Mouse (Mus musculus) right cerebral cortex, postnatal 4 days (tissue): ENCODE data around the gene Rln1.

ENCODE experiments used
- DNase-seq: peaks from one replicate; pipeline ENCODE4 v3.0.0-alpha.2; 2022

The Rln1 gene

DNA sequence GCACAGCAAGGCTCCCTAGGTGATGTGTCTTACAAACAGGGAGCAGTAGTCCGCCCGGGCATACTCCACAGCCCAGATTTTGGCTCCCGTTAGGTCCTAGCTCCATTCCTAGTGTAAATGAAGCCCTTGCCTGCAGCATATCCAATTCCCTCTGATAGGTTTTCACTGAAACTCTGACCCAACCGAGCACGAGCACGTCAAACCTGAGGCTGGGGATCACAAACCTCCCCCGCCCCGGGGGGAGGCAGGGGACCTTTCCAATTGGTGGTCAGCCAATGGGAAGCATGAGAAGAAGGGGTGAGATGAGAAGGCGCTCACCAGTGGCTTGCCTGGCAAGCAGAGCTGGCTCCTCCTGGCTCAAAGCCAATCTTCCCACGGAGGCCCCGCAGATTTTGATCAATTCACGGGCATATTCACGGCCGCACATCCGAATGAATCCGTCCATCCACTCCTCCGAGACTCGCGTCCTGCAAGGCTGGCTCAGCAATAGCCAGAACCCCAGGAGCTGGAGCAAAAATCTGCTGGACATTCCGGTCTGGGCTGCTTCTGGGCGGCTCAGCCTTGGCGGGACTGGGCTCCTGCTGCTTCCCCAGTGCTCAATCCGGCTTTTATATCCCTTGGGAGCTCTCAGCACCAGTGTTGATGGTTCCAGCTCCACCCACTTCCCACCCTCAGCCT, at the start of gene Rln1:
Rln1 (minus strand) TSS at position 603 of the 678 bp plus-strand sequence.
- DNase-seq = peak; percentile 59

DNA sequence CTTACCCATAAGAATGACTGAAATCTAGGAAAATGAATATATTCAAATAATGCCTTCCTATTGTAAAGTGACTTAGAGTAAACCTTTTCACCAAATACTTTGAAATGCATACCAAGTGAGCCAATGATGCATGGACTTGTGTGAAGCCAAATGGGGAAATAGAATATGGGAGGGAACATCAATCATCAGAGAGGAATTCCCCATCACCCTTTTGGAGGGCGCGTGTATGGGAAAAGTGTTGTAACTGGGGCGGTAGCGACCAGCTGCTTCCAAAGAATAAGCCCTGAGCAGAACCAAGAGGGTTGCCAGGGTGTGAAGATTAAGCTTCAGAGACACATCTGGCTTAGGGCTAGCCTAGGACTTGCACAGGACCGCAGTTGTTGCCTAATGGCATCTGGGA, 48.9 kb upstream of the Rln1 start:
- no peak for DNase-seq

DNA sequence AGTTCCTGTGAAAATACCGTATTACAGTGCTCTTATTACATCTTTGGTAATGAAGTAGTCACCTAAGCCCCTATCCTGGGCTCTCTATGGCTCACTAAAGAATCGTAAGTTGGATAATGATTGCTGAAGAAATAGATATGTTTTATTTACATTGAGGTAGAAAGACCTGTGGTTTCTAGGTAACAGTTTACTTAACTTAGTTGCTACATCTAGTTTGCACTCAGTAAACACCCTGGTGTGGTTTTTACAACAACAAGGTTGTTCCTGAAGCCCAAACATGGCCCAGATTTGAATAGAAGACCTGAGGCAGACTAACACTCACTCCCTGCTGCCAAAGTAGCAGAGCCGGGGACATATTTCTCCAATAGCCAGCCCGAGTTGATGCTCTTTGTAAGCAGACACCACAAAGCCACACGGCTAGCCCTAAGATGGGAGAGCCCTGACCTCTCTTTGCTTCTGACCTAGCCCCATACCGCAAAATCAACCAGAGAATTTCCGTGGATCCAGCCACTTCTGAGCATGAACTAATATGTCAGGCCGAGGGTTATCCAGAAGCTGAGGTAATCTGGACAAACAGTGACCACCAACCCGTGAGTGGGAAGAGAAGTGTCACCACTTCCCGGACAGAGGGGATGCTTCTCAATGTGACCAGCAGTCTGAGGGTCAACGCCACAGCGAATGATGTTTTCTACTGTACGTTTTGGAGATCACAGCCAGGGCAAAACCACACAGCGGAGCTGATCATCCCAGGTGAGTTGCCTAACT, 45.6 kb upstream of the Rln1 start:
- no peak for DNase-seq

DNA sequence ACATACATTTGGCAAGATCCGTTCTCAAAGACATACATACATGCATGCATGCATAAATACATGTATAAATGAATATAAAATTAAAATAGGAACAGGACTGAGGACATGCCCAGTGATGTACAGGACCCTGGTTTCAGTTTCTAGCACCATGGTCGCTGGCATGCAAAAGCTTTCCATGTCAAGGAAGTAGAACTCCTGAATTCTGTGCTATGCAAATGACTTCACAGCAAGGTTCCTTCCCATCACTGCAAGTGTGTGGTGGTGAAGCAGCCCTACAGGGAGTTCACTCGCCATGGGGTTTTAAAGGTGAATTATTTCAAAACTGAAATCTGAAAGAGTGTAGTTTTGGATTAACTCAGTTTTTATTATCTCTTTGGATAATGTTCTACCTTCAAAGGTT, 41.9 kb upstream of the Rln1 start:
- no peak for DNase-seq

DNA sequence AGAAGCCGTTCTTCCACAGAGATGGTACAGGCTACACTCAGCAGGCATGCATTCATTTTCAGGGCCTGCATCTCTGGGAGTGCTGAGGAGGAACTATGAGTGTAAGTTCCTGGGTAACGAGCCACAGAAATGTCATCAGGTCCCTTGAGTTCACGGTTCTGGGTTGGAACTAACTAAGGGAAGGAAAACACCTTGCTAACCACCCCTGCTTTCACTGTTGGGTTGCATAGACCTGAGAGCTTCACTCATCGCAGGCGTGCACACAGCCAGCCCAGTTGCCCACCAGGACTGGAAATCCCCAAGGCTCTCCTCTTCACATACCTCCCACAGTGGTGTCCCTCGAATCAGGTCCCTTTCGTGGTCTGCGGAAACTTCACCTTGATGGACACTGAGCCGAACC, 40.5 kb upstream of the Rln1 start:
- DNase-seq = no peak

DNA sequence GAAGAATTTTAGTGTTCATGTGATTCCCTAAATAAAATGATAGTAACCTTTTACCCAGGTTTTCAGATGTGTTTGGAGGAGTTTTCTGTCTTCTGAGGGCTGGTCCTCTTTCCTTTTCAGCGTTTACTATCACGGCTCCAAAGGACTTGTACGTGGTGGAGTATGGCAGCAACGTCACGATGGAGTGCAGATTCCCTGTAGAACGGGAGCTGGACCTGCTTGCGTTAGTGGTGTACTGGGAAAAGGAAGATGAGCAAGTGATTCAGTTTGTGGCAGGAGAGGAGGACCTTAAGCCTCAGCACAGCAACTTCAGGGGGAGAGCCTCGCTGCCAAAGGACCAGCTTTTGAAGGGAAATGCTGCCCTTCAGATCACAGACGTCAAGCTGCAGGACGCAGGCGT, 39.0 kb upstream of the Rln1 start:
- DNase-seq = no peak

DNA sequence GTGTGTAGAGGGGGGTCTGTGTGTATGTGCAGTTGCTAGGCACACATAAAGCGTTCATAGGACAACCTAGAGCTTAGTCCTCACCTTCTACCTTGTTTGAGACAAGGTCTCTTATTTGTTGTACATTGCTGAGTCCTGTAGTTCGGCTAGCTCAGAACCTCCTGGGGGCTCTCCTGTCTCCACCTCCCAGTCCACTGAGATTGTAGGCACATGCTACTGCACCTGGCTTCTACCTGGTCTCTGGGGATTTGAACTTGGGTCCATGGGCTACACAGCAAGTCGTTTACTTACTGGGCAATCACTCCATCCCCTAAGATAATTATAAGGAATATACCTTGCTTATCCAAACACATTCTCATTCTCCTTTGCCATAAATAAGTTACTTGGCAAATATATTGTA, 38.2 kb upstream of the Rln1 start:
- no peak for DNase-seq

DNA sequence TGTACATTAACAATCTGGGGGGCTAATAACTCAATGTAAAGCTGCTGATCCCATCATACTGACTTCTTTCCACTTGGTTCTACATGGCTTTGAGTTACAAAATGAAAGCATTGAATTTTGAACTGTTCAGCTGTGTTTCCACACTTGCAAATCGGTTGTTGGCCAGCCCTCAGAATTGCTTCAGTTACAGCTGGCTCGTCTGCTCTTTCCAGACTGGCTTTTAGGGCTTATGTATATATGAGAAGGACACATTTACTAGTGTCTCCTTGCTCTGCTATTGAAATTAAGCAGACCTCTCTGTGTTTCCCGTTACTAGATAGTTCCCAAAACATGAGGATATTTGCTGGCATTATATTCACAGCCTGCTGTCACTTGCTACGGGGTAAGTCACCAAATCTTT, 37.7 kb upstream of the Rln1 start:
- peak; percentile 44 for DNase-seq

DNA sequence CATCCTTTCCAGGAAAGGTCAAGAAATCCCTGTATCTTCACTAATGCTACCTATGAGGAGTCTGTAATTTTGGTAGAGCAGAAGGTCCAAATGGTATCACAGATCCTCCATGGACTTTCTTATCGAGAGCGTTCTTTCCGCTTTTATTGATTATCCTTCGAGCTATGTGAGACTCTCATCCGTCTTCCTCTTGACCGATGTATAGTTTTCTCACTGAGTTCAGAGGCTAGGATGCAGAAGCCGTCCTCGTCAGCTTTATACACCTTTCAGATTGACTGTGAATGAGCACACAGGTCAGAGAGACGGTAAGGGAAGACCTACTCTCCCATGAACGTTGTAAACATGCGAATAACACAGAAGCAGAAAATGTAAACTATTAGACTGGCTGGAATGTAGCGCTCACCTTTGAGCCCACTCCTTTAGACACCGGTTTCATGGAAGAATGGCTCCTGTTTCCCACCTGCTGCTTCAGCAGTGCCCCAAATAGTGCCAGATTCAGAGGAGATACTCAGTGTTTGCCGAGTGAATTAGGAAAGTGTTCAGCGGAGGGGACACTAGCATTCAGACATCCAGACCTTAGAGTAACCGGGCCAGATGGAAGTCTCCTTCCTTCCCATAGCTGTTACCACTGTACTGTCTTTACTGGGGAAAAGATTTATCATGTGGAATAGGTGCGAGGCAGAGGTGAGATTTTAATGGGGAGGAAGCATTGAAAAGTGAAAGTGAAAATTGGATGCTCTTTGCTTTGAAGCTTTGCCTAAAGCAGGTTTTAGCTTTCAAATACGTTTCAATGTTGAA, 37.0 kb upstream of the Rln1 start:
- DNase-seq = no peak

DNA sequence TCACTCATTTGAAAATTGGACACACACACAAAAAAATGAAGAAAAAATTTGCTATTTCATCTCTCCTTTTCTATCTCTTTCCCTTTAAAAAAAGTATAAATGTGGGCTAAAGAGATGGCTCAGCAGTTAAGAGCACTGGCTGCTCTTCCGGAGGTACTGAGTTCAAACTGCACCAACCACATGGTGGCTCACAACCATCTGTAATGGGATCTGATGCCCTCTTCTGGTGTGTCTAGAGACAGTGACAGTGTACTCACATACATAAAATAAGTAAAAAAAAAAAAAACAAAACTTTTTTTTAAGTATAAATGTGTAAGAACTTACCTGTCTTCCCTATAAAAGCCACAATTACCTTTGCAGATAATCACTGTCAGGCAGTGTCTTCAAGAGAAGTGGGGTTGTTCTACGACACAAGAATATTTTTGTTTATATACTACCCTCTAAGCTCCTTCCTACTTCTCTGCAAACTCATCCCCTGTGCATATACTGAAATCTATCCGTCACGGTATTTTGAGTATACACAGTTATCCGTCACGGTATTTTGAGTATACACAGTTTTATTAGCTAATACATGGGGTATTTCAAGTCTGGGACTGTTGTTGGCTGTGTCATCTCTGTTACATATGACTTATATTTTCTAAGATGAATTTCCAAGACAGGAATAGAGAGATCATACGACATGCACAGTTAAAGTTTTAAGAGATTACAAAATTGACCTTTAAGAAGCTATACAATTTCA, 36.2 kb upstream of the Rln1 start:
- DNase-seq = no peak

DNA sequence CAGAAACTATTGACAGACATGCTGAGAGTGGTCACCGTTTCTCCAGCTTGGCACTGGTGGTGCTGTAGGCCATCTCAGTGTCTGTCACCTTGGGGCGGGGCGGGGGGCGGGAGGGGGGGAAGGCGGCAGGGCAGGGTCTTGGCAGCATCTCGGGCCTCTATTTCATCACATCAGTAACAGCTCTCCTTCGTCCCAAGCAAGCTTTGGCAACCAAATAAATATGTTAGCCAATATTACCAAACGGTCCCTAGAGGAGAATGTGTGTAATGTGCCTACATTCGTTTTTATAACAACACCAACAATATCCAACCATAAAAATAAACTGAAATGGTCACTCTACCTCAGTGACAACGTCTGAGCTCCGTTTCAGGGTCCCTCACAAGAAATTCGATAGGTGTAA, 35.6 kb upstream of the Rln1 start:
- no peak for DNase-seq

DNA sequence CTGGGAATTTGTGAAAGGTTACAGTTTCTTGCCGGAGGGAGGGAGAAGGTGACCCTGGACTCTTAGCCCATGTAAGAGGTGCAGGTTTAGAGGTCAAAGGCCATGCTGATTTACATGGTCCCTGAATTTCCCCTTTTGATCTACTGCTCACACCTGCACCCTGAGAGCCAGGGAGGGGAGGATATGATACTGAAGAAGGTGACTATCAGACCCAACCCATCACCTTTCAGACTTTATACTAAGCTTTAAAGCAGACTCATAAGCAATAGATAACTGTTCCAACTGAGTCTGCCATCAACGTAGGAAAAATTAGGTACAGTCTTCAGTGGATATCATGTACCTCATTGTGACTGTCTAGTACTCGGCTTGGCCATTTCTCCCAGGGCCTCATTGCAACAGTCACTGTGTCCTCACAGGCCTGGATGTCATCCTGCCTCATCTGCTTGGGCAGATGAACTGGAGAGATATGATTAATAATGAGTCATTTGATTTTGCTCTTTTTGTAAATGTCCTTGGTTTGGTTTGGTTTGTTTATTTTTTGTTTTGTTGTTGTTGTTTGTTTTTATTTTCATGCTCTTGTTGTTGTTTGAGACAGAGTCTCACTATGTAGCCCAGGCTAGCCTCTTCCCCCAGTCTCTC, 34.3 kb upstream of the Rln1 start:
- no peak for DNase-seq

DNA sequence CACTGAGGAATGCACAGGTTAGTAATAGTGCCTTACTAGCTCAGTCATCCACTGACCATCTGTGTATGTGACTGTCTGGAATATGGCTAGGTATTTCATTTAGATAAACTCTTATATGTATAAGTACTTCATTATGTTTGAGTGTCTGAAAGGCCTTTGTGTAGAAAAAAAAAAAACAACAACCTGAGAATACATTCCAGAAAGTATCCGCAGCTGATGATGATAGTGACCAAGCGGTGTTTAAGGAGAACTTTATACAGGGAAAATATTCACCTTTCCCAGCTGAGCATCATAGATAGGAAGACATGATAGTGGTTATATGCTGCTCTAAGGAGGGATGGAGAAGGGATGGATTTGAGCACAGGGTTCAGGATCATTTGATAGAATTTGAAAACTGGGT, 33.6 kb upstream of the Rln1 start:
- no peak for DNase-seq

DNA sequence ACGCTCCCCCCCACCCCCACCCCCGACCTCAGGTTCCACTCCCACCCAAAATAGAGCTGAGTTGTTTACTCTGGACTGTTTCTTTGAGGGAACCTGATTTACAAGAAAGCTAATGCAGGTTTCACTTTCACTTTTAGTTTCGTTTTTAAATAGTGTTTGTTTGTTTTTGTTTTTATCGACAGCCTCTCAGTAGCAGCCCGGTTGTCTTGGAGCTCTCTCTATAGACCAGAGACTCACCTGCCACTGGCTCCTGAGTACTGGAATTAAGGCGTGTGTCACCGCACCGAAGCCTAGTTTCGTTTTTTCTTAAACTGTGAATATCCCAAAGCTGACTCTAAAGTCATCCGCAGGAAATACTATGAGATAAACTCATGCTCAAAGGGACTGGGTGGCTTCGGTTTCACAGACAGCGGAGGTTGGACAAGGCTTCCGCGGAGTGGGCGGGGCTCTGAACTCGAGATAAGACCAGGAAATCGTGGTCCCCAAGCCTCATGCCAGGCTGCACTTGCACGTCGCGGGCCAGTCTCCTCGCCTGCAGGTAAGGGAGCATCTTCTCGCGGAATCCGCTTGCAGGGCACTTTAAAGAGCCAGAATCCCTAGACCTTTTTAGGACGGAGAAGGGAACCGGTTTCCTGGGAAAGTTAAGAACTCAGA, 32.6 kb upstream of the Rln1 start, which contains the start of the genes Plgrkt and Cd274:
Plgrkt (minus strand) TSS at position 422 of the 654 bp plus-strand sequence.
Cd274 (plus strand) TSS at position 487 of the 654 bp plus-strand sequence.
- DNase-seq = peak; percentile 33

DNA sequence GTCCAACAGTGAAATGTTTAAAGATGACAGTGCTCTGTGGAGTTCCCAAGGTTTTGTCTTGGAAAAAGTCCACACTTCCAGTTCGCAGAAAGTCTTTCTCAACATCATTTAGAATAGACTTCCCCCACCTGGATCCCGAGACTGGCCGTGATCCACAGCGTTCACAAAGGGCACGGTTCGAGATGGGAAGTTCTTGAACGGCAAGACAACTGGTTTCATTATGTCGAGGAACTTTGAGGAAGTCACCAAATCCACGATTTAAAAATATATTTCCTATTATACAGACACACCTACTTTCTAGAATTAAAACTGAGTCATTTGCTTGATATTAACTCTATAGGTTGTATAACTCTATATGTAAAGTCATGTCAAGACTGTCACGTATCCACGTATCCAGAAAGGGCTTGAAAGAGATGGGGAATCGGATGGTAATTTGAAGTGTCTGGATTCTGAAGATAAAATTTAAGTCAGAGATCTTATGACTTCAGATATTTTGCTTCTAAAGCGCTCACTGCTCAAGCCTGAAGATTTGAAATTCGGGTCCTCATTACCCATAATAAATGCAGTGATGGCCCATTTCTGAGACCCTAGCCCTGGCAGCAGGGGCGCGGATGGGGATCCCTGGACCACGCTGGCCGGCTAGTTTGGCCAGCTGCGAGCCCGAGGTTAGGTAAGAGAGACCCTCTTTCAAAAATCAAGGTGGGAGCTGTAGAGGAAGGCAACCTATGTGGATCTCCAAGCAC, 31.9 kb upstream of the Rln1 start:
- DNase-seq = no peak

DNA sequence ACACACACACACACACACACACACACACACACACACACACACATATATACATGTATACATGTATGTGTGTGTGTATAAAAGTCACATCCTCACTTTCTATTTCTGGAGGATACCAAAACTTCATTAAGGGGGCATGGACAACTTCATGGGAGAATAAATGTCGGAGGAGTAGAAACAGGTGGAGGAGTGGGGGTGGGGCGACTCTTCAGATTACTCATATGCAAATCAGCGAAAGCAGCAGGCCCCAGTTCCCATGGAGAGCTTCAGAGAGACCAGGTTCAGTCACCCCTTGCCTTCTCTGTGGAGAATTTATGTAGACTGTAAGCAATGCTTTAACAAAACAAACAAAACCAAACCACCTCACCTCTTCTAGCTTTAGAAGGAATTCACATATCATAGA, 30.6 kb upstream of the Rln1 start:
- no peak for DNase-seq

DNA sequence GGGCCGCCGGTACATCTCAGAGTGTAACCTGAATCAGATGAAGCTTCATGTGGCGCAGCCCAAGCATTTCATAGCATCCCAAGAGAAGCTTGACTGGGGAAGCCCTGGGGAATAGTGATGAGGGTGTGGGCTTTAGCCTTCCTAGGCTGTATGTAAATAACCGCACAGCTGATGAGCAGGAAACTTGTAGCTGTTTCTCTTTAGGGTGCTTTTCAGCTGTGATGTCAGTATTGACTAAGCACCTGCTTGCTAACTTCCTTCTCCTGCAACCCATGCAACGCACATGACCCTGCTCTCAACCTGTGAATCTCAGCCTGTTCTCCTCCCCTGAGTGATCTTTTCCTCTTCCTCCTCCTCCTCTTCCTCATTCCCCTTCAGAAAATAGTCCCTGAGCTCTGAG, 29.6 kb upstream of the Rln1 start:
- DNase-seq = no peak

DNA sequence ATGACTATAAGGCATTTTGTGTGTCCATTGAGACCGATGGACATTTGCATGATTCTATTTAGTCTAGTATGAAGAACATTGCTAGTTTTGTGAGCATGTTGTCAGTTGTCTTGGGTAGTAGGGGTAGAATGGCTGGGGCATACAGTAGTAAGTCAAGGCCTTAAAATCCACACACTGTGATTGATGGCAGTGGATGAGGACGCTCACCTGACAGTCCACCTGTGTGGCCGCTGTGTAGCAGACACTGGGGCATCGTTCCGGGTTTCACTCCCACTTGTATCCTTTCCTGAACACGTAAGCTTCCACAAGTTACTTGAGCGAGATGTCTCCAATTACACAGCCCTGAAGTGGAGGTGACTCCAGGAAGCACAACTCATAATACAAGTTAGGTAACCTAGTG, 29.1 kb upstream of the Rln1 start:
- no peak for DNase-seq

DNA sequence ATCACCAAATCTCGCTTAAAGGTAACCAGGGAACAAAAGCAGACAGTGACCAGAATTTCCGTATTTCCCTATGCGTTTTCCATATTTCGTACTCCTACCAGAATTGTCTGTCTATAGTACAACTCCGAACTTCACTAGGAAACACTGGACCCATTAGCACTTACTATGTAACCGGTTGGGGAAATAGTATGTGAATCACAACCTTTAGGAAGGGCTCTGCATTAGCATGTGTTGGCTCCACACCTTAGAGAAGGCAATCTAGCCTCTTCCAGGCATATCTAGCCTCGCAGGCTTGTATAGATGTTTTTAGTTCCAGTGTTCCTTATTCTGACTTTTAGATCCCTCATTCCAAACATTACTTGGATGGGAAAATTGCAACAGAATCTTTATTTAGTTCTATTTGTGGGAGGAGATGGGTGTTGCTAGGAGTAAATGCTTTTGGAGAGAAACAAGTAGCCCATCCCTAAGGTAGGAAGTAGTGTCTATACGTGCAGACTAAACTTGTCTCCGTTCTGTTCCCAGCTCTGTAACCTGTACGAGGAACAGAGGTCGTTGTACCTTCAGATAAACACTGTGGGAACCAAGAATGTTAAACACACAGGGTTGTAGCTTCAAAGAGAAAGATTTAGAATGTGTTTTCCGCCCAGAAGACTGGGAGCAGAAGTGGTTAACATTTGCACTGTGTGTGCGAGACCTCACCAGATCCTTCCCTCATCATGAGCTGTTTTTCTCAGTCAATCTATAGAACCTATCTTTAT, 27.9 kb upstream of the Rln1 start:
- DNase-seq = no peak

DNA sequence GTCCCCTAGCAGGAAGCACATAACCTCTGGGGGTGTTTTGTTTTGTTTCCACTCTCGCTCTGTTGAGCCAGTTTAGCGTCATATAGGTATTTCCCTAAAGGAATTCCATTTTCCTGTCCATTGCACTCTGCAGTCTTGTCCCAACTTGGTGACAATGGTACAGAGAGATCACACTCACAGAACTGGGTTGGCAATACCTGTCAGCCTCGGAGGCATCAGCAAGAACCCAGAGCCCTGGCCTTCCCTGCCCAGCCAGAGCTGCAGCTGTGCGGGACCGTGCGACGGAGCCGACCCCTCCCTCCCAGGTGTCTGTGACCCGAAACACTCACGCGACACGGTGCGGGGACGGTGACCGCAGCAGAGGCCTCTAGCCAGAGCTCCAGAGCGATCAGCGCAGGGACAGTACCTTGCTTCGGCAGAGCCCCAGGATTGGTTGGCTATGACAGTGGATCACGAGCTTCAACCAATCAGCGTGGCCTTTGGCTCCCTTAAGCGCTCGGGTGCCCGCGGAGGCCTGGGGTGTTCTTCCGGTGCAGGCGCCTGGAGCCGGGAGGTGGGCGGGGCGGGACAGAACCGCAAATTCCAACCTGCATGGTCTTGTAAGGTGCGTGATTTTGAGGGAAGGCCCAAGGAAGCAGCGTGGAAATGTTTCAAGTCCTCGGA, 27.1 kb upstream of the Rln1 start:
- DNase-seq = peak; percentile 83
